Mouse (Mus musculus): Measurements from ENCODE around the gene Smim7.
A peak's percentile ranks its signal among the peaks of the same experiment; 100 is the strongest.

The Smim7 gene

DNA sequence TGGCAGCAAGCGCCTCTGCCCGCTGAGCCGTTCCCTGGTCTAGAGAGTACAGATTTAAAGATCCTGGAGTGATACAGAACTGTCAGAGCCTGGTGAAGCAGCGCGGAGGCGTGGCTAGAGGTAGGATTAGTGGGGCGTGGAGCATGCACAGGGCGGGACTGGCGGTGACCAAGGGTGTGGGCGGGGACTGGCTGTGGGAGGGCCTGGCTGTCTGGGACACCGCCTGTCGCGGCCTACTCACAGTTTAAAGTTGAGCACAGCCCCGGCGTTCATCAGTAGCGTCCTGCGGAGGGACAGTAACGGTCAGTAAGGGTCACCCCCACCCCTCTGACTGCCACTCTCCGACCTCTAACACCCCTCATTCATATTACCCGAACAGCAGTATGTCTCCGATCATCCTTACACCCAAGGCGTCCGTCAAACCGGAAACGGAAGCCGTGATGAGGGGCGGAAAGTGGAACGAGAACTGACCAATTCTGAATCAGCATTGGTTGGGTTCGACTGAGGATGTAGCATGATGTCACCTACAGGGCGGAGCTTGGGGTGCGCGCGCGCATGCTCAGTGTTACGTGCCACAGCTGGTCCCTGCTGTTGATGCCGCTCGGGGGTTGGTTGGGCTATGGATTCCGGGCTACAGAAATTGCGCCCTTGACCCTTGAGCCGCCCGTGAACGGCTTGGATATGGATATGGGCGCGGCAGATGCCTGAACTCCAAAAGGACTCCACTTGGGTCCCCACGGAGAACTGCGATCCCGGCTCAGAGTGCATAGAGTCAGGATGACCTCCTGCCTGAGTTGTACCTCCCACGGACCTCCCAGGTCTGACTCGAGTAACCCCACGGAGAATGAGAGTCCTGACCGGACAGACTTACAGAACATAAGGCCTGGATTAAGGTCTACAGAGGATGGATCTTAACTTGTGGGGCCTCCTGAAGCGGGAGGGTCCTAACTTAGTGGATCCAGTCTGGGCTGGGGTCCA is at the start of gene Smim7:
Smim7 (minus strand) TSS at position 456 of the 978 bp plus-strand sequence.
- DNase-seq (ENCODE audit: low spot score): peak; percentile 99

DNA sequence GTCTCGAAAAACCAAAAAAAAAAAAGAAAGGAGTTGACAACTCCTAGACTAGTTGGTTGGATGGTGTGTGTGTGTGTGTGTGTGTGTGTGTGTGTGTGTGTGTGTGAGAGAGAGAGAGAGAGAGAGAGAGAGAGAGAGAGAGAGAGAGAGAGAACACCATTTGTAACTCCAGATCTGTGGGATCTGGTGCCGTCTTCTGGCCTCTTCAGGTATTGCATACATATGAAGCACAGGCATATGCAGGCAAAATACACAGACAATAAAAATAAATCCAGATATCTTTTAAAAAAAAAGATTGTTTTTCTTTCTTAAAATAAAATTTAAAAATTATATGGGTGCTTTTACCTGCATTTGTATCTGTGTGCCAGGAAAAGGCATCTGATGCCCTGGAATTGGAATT is 19.3 kb upstream of the Smim7 start:
- peak; percentile 54 for DNase-seq (ENCODE audit: low spot score)

DNA sequence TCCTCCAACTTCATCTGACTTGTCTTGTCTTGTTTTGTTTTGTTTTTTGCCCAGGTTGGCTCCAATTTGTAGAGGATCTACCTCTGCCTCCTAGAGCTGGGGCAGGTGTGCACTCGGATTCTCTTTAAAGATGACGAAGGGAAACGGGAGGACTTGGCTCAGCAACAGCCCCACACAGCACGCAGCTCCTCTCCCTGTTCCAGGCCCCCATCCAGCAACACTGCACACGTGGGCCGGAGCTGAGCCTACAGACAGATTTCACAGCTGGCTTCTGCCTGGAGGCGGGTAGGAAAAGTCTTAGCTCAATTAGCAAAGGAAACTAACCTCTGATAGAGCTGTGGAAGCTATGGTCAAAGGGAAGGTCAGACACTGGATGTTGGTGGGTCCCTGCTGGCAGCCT is 18.4 kb upstream of the Smim7 start:
- no peak for DNase-seq (ENCODE audit: low spot score)

DNA sequence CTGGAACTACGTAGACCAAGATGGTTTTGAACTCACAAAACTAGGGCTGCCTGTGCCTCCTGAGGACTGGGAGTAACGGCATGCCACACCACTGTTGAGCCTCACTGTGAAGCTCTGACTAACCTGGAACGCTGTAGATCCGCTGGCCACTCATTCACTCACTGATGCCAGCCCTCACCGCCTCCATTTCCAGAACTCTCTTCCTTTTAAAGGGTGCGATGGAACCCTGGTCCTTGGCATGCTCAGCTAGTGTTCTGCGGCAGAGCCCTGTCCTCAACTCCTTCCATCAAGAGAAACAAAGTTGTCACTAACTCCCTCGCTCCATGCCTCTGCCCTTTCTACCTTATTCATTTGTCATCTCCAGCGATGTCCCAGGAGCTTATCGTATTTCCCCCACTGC is 18.0 kb upstream of the Smim7 start:
- no peak for DNase-seq (ENCODE audit: low spot score)

DNA sequence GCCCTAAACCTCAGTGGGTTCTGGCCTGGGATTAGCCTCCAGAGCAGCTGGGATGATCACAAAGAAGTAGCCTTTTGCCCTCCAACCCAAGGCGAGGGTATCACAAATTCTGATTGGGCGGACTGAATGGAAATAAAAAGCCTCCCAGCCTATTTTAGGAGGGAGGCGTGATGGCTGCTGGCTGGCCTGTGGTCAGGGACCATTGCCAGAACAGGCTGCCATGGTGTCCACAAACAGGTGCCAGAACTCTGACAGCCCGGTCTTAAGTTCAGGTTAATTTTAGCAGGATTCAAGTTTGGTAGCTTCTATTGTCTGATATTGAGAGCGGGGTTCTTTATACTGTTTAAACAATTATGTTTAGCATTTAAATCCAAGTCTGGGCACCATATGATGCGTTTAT is 16.9 kb upstream of the Smim7 start:
- DNase-seq (ENCODE audit: low spot score): peak; percentile 16

DNA sequence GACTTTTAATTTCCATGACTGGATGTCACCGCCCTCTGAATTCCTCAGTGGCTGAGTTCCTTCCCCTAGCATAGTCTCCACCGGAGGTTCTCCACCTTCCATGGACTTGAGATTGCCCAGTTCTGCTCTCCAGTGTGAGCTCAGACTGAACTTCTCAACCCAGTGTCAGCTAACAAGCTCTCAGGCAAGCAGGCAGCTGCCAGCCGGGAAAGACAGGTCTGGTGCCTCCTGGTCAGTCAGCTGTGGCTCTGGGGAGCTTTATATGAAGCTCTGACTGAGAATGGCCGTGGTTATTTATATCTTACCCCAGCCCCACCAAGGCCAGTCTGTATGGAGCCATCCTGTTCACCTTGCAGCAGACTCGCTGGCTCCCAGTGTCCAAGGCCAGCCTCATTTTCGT is 13.5 kb upstream of the Smim7 start:
- DNase-seq (ENCODE audit: low spot score): no peak

DNA sequence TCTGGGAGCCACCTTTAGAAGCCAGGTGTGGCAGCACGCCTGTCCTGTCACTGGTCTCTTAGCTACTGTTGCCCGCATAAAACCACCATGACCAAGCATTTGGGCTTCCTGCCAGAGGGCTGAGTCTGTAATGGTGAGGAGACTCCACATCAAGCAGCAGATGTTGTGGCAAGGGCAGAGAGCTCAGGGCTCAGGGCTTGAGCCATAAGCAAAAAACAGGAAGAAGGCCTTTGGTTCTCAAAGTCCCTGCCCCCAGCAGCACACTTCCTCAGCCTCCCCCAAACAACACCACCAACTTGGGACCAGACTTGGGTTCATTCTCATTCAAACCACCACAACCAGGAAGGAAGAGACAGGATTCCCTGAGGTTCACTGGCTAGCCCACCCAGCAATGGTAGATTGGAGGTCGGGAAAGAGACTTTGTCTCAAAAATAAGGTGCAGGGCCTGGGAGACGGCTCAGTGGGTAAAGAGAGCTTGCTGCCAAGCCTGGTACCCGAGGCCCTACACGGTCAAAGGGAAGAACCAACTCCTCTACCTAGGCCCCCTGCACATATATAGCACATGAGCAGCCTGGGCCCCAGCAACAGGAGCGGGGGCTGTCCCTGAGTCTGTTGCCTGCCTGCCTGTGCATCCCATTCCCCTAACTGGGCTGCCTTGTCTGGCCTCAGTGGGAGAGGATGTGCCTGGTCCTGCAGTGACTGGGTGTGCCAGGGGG is 12.3 kb upstream of the Smim7 start:
- DNase-seq (ENCODE audit: low spot score): peak; percentile 54

DNA sequence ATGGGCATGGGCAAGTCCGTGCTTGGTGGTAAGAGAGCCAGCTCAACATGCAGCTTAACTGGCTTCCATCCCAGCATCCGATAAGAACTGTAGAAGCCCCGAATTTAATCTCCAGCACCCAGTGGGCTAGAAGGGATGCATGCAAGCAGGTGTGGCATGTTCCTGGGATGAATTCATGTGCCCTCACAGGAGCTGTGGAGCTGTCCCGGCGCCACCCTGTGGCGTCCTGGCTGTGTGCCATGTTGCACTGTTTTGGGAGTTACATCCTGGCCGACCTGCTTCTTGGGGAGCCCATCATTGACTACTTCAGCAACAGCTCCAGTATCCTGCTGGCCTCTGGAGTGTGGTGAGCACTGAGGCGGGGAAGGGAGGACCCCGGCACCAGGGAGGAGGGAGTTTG is 8.5 kb upstream of the Smim7 start:
- no peak for DNase-seq (ENCODE audit: low spot score)

DNA sequence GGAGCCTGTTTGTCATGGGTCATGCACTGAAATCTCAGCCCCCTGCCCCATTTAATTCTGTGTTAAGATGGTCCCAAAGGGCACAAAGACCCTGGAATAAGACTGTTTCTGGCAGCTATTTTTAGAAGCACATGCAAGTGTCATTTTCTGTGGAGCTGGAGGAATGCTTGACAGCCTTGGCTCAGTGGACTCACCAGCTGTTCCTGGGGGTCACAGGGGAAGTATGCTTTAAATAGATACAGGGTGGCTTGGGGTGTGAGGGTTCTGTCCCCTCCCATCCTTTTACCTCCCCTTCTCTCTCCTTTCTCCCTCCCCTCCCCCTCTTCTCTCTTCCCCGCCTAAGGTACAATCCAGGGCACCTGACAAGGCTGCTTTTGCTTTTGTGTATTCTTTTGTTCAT is 7.1 kb upstream of the Smim7 start:
- DNase-seq (ENCODE audit: low spot score): no peak

DNA sequence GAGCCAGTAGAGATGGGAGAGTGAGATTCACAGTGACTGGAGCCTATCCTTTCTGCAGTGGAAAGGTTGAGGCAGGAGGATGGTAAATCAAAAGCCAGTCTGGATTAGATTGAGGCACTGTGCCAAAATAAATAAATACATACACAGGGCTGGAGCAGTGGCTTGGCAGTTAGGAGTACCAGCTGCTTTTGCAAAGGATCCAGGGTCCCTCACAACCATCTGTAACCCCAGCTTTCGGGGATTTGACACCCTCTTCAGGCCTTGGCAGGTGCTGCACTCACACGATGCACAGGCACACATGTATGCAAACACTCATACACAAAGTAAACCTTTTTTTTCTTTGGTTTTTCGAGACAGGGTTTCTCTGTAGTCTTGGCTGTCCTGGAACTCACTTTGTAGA is 6.4 kb upstream of the Smim7 start:
- DNase-seq (ENCODE audit: low spot score): no peak

DNA sequence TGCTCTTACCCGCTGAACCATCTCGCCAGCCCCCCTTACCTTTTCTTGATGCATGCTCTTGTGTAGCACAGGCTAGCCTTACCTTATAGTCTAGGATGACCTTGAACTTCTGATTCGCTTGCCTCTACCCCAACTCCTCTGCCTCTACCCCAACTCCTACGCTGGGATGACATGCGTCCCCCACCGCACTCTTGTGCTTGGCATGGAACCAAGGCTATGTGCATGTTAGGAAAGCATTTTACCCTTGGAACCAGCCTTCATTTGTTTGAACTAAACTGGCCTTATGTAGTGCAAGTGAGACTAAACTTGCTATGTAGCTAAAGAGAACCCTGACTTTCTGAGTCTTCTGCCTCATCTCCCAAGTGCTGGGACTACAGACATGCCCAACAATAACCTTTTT is 5.0 kb upstream of the Smim7 start:
- no peak for DNase-seq (ENCODE audit: low spot score)

DNA sequence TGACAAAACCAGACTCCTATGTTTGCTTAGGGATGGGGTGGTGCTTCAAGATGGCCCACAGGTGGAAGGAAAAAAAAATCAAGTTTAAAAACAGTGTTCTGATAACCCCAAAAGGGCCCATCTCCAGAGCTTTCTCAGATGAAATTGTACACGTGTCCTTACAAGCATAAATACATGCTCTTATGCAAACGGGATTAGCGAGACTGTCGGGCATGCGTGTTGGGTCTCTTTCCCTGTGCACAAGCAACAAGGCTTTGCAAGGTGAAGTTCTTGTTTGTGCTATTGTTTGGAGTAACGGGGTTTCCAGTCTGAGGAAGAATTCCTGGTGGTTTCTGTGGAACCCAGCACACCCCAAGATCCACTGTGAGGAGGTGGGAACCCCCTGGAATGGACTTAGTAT is 2.6 kb upstream of the Smim7 start:
- no peak for DNase-seq (ENCODE audit: low spot score)

DNA sequence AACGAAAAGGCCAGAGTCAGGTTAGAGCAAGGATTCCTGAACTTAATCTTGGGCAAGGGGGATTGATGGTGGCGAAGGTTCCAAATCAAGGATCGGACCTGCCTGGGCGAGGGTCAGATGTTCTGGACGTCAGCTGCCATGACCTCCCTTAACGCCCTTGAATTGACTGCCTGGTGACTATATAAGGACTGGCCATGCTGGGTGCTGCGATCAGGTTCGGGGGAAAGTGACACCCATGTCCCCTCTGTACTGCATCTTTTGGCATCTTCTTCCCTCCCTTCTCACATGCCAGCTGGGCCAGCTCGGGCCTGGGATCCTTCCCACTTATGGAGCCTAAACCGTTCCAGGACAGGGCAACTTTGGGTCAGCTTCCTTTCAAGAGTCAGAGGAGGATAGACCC is 1.6 kb upstream of the Smim7 start:
- DNase-seq (ENCODE audit: low spot score): no peak

DNA sequence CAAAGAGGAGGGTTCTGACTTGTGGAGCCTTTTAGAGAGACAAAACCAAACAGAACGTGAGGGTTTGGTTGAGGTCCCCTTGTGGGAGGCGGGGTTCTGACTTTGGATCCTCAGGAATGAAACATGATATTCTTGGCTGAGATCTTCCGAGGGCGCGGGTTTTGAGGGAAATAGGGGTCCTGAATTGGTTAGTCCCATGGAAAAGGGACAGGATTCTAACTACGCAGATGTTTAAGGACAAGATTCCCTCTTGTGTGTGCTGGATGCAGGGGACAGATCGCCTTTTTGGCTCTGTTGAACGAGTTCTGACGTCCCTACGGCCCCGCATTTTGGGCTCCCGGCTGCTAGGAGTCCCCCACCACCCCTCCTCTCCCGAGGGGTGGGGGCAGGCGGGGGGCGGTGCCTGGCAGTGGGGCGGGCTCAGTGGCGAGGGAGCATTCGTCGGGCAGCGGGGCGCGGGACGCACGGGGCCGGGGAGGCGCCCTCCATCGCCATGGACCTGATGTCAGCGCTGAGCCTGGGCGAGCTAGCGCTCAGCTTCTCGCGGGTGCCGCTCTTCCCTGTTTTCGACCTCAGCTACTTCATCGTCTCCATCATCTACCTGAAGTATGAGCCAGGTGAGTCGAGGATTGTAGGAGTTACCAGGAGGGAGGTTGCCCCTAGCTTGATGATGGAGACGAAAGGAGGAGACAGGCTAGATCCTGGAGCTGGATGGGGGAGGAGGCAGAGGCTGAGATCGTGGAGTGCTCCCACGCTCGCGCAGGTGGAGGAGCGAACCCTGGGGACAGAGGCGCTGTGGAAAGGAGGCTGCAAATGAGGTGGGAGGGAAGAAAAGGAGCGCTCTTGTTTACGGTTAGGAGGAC is 954 bp upstream of the Smim7 start, which contains the start of gene Tmem38a:
Tmem38a (plus strand) TSS at position 445 of the 863 bp plus-strand sequence.
- peak; percentile 76 for DNase-seq (ENCODE audit: low spot score)

DNA sequence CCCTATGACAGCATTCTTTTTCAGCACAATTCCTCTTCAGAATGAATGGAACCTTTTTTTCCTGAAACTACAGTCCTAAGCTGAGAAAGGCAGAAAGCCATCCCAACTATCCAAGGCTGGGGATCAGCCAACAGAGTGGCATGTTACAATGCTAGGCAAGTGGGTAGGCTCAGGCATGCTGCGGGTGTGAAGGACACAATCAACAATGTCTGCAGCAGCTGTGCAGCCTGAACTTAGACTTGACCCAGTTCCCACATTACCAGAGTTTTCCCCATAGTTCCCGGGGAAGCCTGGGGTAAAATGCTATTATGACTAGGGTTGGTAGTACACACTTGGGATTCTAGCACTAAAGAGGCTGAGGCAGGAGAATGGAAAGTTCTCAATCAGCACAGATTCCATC is 4.9 kb downstream of the Smim7 start:
- DNase-seq (ENCODE audit: low spot score): no peak

DNA sequence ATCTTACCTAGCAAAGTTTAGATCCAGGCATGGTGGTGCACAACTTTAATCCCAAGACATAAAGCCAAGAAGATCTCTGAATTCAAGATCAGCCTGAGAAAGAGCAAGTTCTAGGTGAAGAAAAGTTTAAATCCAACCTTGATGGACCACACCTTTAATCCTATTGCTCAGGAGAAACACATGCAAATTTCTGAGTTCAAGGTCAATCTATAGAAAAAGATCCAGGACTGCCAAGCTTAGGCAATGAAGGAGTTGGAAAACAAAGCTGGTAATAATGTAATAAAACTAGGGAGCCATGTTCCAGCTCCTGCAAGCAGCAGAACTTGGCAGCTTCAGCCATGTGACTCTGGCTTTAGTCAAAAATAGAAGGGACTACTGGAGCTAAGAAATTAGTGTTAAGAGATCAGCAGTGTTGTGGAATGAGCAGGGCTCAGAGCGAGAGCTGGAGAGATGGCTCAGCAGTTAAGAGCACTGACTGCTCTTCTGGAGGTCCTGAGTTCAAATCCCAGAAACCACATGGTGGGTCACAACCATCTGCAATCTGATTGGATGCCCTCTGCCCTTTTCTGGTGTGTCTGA is 9.7 kb downstream of the Smim7 start:
- no peak for DNase-seq (ENCODE audit: low spot score)

DNA sequence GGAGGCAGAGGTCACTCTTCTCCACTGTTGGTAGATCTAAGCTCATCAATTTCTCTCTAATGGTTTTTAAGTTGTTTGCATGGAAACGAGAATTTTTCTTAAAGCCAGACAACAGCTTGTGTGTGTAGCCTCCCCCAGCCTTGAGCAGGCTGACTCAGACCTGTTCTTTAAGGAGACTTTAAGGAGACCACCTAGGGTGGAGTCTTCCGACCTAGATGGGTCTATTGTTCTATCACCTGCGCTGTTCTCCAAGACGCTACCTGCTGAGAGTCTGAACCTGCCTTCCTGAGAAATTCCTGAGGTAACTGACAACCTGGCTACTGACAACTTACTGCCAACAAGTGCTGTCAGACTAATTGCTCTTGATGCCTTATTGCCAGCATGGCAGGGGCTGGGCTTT is 15.1 kb downstream of the Smim7 start:
- no peak for DNase-seq (ENCODE audit: low spot score)

DNA sequence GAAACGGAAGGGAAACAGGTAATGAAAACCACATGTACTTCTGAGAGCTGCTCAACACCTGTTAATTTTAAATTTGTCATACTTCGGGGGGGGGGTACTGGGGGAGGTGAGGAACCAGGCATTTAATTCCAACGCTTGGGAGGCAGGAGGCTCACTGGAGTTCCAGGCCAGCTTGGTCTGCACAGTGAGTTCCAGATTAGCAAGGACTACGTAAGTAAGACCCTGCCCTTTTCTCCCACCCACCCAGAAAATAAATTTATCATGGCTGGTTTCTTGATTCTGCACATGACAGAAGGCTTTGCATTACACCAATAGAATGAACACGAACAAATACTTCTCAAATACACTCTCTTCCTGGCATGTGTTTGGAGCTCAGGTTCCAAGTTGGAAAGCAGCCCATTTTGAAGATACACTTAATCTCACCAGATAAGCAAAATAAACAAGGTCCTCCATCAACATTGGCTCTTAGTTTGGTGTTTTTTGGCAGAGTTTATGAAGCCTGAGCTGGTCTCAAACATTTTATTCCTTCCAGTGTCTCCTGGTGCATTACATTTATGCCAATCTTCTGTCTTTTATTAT is 21.5 kb downstream of the Smim7 start:
- peak; percentile 81 for DNase-seq (ENCODE audit: low spot score)

DNA sequence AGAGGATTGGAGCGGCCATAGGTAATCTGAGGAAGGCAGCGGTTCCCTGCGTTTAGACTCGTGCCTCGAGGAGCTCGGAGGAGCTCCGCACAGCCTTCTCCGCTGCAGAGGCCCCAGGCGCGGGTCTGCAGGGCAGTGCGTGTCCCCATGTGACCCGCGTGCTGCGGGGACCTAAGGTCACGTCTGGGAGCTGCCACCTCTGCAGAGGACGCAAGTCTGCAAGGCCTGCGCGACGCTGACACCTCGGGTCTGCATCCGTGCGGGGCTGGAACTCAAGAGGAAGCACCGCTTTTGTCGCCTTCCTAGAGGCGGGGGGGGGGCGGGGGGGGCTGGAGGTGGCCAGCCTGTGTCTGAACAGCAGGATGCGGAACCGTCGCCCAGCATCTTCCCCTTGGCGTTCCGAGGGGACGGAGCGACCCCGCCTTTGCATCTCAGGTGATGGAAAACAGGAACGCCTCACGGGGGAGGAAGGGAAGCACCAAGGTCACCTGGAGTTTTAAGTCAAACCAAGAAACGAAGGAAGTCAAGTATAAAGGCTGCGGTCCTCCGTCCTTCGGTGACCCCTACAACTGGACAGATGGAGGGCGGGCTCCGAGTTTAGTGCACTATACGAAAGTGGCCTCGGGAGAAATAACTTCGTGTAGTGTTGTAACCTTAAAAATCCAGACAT is 22.1 kb downstream of the Smim7 start:
- no peak for DNase-seq (ENCODE audit: low spot score)

DNA sequence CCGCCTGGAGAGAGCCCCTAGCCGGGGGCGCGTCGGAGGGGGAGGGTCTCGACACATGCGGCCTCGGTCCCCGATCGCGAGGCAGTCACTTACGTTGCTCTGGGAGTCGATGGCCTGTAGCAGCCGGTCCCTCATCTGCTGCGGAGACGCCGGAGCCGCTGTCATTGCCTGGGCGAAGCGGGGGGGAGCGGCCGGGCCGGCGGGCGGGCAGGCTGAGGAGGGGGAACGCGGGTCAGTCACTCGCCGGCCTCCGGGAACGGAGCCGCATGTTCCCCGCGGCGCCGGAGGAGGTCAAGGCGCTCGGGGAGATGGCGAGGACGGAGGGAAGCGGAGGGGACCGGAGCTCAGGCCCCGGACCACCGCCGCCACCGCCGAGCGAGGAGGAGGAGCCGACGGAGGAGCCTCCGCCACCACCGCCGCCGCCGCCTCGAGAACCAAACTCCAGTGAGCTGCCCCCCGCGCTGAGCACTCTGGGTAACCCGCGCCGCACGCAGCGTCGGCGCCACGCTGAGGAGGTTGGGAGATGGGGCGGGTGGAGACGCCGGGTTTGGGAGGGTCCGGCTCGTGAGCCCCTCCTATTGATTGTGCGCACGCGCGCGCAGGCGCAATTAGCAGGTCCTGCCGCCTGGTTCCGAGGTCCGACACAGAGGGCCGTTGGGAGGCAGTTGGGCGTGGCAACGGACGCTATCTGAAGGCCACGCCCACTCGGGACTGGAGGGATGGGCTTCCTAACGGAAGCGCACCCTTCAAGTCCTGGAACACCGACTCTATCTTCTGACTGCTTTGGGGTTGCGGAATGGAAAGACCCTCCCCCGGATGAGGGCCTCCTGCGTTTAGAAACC is 22.9 kb downstream of the Smim7 start, which contains the start of gene Med26:
Med26 (minus strand) TSS at position 469 of the 842 bp plus-strand sequence.
- DNase-seq (ENCODE audit: low spot score): peak; percentile 99

Data from lung, postnatal 25 days (tissue).